Mouse (Mus musculus) ES-E14 (cell line): Measurements from ENCODE around the gene Acsf2.

Source experiments
- HCFC1 ChIP-seq: IDR thresholded peaks from 2 replicates; pipeline ENCODE4 v1.6.1; 2012; ENCODE audit warnings: low read length, inconsistent platforms, borderline replicate concordance; ENCODE audit not compliant: insufficient read depth
- MAFK ChIP-seq: IDR thresholded peaks from 2 replicates; pipeline ENCODE4 v1.6.1; 2014; ENCODE audit warnings: mild to moderate bottlenecking, low read depth, low read length, inconsistent platforms; ENCODE audit not compliant: insufficient read depth
- ZC3H11A ChIP-seq: IDR thresholded peaks from 2 replicates; pipeline ENCODE4 v1.6.1; 2012; ENCODE audit warnings: low read depth, mild to moderate bottlenecking, inconsistent platforms, low read length, borderline replicate concordance

GRCm38 (mm10) chr11:94564437-94565150, 37.1 kb downstream of the Acsf2 start, which contains the start of gene Chad:
- TF ChIP-seq MAFK (no peak), ZC3H11A (no peak), HCFC1 (no peak)
